Mouse (Mus musculus): ENCODE data around the gene Wdr48. TPM values are rescaled to one million over a fixed set of nuclear protein-coding genes. Genes with fewer than 3 reads are reported as not detected.

The Wdr48 gene
- total and polyA plus RNA-seq, 2 experiments from 2014 or later: 47.5 to 50.9 TPM

GRCm38 (mm10) chr9:119895040-119895721, 503 bp downstream of the Wdr48 start:
- Histone ChIP-seq H3K4me2 (ENCODE audit: low read depth, low read length) (peak overlapping the region; percentile 92), H3K27me3 (ENCODE audit: insufficient read depth, low read length) (no peaks in the 10 kb centered on the region), H3K4me1 (ENCODE audit: insufficient read depth, low read length) (peaks cover 9% of the 10 kb centered on the region), H3K36me3 (ENCODE audit: insufficient read depth, low read length) (no peaks in the 10 kb centered on the region), H3K4me3 (ENCODE audit: low read length) (peak overlapping the region; percentile 83), H3K9ac (replicated peaks; ENCODE audit: low read length) (peak overlapping the region; percentile 80), H3K27ac (peak overlapping the region; percentile 79), H3K9me3 (ENCODE audit: low read length) (no peaks in the 10 kb centered on the region)
- TF ChIP-seq CTCF (IDR thresholded peaks at IDR 0.05; ENCODE audit: low read depth): no peak
- 1% methylated on average over 29 of the region's 71 CpGs for WGBS
- peak; percentile 32 for DNase-seq (ENCODE audit: low spot score)
- peak; percentile 70 for ATAC-seq

- no peak overlapping the region for H3K4me3 ChIP-seq (ENCODE audit: low read length)
- WGBS: 92% methylated on average over 2 of the region's 2 CpGs
- no peak for TF ChIP-seq CTCF (IDR thresholded peaks at IDR 0.05; ENCODE audit: low read depth)
- ATAC-seq: no peak
- H3K4me2 ChIP-seq (ENCODE audit: low read depth, low read length): no peak overlapping the region
- H3K36me3 ChIP-seq (ENCODE audit: insufficient read depth, low read length): peaks cover 18% of the 10 kb centered on the region; the same call in 1 of the 2 replicates
- H3K4me1 ChIP-seq (ENCODE audit: insufficient read depth, low read length): peaks cover 9% of the 10 kb centered on the region
- H3K9me3 ChIP-seq (ENCODE audit: low read length): no peaks in the 10 kb centered on the region
- H3K27ac ChIP-seq: no peak overlapping the region
- H3K27me3 ChIP-seq (ENCODE audit: insufficient read depth, low read length): no peaks in the 10 kb centered on the region
- no peak overlapping the region for H3K9ac ChIP-seq (replicated peaks; ENCODE audit: low read length)
- DNase-seq (ENCODE audit: low spot score): no peak
Observed at GRCm38 (mm10) chr9:119899446-119899845, 4.8 kb downstream of the Wdr48 start.

GRCm38 (mm10) chr9:119902410-119903151, 7.9 kb downstream of the Wdr48 start:
- no peak overlapping the region for H3K9ac ChIP-seq (replicated peaks; ENCODE audit: low read length)
- no peak for DNase-seq (ENCODE audit: low spot score)
- H3K4me3 ChIP-seq (ENCODE audit: low read length): no peak overlapping the region
- no peaks in the 10 kb centered on the region for H3K27me3 ChIP-seq (ENCODE audit: insufficient read depth, low read length)
- peaks cover 45% of the 10 kb centered on the region for H3K36me3 ChIP-seq (ENCODE audit: insufficient read depth, low read length)
- H3K27ac ChIP-seq: no peak overlapping the region
- 87% methylated on average over 12 of the region's 12 CpGs for WGBS
- TF ChIP-seq CTCF (IDR thresholded peaks at IDR 0.05; ENCODE audit: low read depth): no peak
- H3K4me1 ChIP-seq (ENCODE audit: insufficient read depth, low read length): no peaks in the 10 kb centered on the region
- no peak for ATAC-seq
- no peaks in the 10 kb centered on the region for H3K9me3 ChIP-seq (ENCODE audit: low read length)
- no peak overlapping the region for H3K4me2 ChIP-seq (ENCODE audit: low read depth, low read length)

- no peak for ATAC-seq
- no peak overlapping the region for H3K4me2 ChIP-seq (ENCODE audit: low read depth, low read length)
- 93% methylated on average over 3 of the region's 3 CpGs for WGBS
- no peaks in the 10 kb centered on the region for H3K27me3 ChIP-seq (ENCODE audit: insufficient read depth, low read length)
- H3K27ac ChIP-seq: no peak overlapping the region
- no peak overlapping the region for H3K4me3 ChIP-seq (ENCODE audit: low read length)
- no peak overlapping the region for H3K9ac ChIP-seq (replicated peaks; ENCODE audit: low read length)
- H3K4me1 ChIP-seq (ENCODE audit: insufficient read depth, low read length): no peaks in the 10 kb centered on the region
- TF ChIP-seq CTCF (IDR thresholded peaks at IDR 0.05; ENCODE audit: low read depth): no peak
- no peak for DNase-seq (ENCODE audit: low spot score)
- no peaks in the 10 kb centered on the region for H3K9me3 ChIP-seq (ENCODE audit: low read length)
- peaks cover 82% of the 10 kb centered on the region for H3K36me3 ChIP-seq (ENCODE audit: insufficient read depth, low read length)
Observed at GRCm38 (mm10) chr9:119908708-119909107, 14.0 kb downstream of the Wdr48 start.

- Histone ChIP-seq H3K36me3 (ENCODE audit: insufficient read depth, low read length) (peaks cover 76% of the 10 kb centered on the region), H3K4me3 (ENCODE audit: low read length) (no peak overlapping the region), H3K9ac (replicated peaks; ENCODE audit: low read length) (no peak overlapping the region), H3K9me3 (ENCODE audit: low read length) (no peaks in the 10 kb centered on the region), H3K4me2 (ENCODE audit: low read depth, low read length) (no peak overlapping the region), H3K27ac (no peak overlapping the region), H3K27me3 (ENCODE audit: insufficient read depth, low read length) (no peaks in the 10 kb centered on the region), H3K4me1 (ENCODE audit: insufficient read depth, low read length) (no peaks in the 10 kb centered on the region)
- ATAC-seq (no peak), DNase-seq (ENCODE audit: low spot score) (no peak)
- 67% methylated on average over 3 of the region's 3 CpGs for WGBS
- no peak for TF ChIP-seq CTCF (IDR thresholded peaks at IDR 0.05; ENCODE audit: low read depth)
Observed at GRCm38 (mm10) chr9:119909931-119910330, 15.3 kb downstream of the Wdr48 start.

- peak; percentile 68 for DNase-seq (ENCODE audit: low spot score)
- TF ChIP-seq CTCF (IDR thresholded peaks at IDR 0.05; ENCODE audit: low read depth): peak; percentile 58
- Histone ChIP-seq H3K27ac (no peak overlapping the region), H3K4me2 (ENCODE audit: low read depth, low read length) (no peak overlapping the region), H3K36me3 (ENCODE audit: insufficient read depth, low read length) (peaks cover 71% of the 10 kb centered on the region), H3K27me3 (ENCODE audit: insufficient read depth, low read length) (no peaks in the 10 kb centered on the region), H3K4me1 (ENCODE audit: insufficient read depth, low read length) (no peaks in the 10 kb centered on the region), H3K9ac (replicated peaks; ENCODE audit: low read length) (no peak overlapping the region), H3K9me3 (ENCODE audit: low read length) (no peaks in the 10 kb centered on the region), H3K4me3 (ENCODE audit: low read length) (no peak overlapping the region)
- 76% methylated on average over 13 of the region's 13 CpGs for WGBS
- peak; percentile 40; the same call in 1 of the 2 replicates for ATAC-seq
Observed at GRCm38 (mm10) chr9:119913087-119913838, 18.6 kb downstream of the Wdr48 start.

All from hindbrain, postnatal 0 days (tissue).